Mouse (Mus musculus): Measurements from ENCODE around the gene Krt16. TPM values are rescaled to one million over a fixed set of nuclear protein-coding genes. Genes with fewer than 3 reads are reported as not detected.
"Not testable (repeated sequence)": the region's sequence is repeated elsewhere in the genome, so short reads cannot be mapped to it uniquely, and the experiment has no call there.

Krt16 gene
- total RNA-seq, 2 experiments from 2014 or later = not detected

- no peak for ATAC-seq (replicated peaks; ENCODE audit: low FRiP score, poor library complexity, severe bottlenecking)
Observed at GRCm38 (mm10) chr11:100259079-100259478, 10.4 kb upstream of the Krt16 start.

GRCm38 (mm10) chr11:100257967-100258366 lies 9.3 kb upstream of the Krt16 start:
- ATAC-seq (replicated peaks; ENCODE audit: low FRiP score, poor library complexity, severe bottlenecking) = no peak

- no peak for ATAC-seq (replicated peaks; ENCODE audit: low FRiP score, poor library complexity, severe bottlenecking)
Observed at GRCm38 (mm10) chr11:100255514-100255913, 6.8 kb upstream of the Krt16 start.

GRCm38 (mm10) chr11:100254360-100255090 lies 5.8 kb upstream of the Krt16 start:
- ATAC-seq (replicated peaks; ENCODE audit: low FRiP score, poor library complexity, severe bottlenecking) = no peak

DNA sequence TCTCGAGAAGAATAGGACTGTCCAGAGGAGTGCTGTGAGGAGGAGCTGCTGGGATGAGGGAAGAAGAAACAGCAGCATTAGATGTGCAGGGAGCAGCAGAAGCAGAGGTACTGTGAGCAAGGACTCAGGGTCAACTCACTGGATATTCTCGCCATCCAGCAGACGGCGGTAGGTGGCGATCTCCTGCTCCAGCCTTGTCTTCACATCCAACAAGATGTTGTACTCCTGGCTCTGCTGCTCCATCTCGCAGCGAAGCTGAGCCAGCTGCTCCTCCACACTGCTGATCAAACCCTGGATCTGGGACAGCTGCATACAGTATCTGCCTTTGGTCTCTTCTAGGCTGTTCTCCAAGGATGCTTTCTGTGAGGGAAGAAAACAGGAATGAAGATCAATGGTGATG lies 2.2 kb downstream of the Krt16 start:
- ATAC-seq (replicated peaks; ENCODE audit: low FRiP score, poor library complexity, severe bottlenecking) = not testable (repeated sequence)

- ATAC-seq (replicated peaks; ENCODE audit: low FRiP score, poor library complexity, severe bottlenecking) = not testable (repeated sequence)
Observed at GRCm38 (mm10) chr11:100240272-100240671, 8.4 kb downstream of the Krt16 start.

GRCm38 (mm10) chr11:100221741-100222140 lies 27.0 kb downstream of the Krt16 start:
- no peak for ATAC-seq (replicated peaks; ENCODE audit: low FRiP score, poor library complexity, severe bottlenecking)

GRCm38 (mm10) chr11:100219304-100219703 lies 29.4 kb downstream of the Krt16 start:
- ATAC-seq (replicated peaks; ENCODE audit: low FRiP score, poor library complexity, severe bottlenecking) = no peak

DNA sequence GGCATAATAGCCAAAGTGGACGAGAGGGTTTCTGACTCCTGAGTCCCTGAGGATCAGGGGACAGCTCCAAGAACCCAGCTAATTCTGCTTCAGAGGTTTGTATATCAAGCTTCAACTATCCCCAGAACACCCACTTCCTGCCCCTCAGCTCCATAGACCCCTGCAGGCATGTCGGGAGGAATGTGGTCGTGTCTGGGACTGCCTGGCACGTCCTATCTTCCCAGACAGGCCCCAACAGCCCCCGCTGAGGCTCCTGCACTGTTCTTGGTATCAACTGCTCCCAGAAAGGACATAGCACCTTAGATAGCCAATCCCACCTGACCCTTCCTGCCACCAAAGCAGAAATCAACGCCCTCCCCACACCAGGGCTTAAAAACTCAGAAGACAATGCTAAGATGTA lies 40.2 kb downstream of the Krt16 start:
- no peak for ATAC-seq (replicated peaks; ENCODE audit: low FRiP score, poor library complexity, severe bottlenecking)

DNA sequence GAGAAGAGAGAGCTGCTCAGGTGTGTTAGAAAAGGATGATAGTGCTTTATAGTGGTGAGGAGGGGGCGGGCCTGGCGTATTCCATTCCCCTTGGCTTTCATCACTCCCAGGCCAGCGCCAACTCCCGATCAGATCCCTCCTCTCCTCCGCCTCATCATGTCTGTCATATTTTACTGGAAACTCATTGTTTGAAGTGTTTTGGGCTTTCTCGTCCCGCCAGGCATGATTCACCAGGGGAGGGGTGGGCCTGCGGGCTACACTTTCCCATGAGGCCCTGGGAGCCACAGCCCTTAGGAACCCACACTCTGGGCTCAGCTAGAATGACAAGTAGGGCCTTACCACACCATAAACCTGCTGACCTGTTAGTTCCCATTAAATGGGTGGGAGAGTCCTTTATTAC lies 41.2 kb downstream of the Krt16 start, which contains the start of gene Krt14:
Gene Krt14, minus strand, starts transcription at position 51 of the 400 bp plus-strand sequence.
- no peak for ATAC-seq (replicated peaks; ENCODE audit: low FRiP score, poor library complexity, severe bottlenecking)

DNA sequence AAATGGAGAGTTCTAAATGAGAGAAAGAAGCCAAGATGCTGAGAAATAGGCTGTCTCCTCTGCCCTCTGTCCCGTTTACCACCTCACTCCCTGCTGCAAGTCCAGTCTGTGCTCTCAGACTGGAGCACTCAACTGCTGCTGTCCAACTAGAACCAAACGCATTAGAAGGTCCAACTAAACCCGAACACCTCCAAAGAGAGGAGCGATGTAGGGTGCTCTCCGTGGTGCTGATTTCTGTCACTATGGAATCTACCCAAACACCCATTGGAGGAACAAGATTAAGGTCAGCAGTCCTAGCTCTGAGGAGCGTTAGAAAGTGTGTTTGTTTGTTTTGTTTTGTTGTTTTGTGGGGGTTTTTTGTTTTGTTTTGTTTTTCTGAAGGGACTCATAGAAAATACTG lies 45.3 kb downstream of the Krt16 start:
- no peak for ATAC-seq (replicated peaks; ENCODE audit: low FRiP score, poor library complexity, severe bottlenecking)

- no peak for ATAC-seq (replicated peaks; ENCODE audit: low FRiP score, poor library complexity, severe bottlenecking)
Observed at GRCm38 (mm10) chr11:100202906-100203305, 45.8 kb downstream of the Krt16 start.

DNA sequence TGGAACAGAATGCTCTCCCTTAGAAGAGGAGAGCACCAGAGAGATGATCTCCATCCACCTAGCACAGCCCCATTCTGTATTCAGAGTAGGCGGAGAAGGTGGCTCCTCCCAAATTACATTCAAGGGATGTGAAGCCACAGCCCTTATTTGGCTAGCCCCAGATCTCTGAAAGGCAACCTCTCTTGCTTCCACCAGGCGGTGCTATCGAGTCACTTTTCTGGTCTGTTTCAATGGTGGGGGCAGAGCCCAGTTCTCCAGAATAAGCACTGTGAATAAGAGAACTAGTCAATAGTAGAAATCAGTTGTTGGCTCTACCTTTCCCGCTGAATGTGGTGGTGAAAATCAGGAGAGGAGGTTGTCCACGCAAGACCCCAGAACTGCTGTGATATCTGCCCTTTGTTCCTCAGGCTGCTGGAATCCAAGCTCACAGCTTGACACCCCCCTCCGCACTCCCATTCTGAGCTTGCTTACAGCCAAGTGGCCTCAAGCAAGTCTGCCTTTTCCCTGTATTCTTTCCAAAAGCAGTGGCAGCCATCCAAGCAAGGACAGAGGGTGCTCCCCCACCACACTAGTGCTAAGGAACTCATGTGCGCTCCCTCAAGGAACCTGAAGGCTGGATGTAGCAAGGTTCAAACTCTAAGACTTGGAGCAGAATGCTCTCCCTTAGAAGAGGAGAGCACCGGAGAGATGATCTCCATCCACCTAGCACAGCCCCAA lies 48.4 kb downstream of the Krt16 start:
- no peak for ATAC-seq (replicated peaks; ENCODE audit: low FRiP score, poor library complexity, severe bottlenecking)

DNA sequence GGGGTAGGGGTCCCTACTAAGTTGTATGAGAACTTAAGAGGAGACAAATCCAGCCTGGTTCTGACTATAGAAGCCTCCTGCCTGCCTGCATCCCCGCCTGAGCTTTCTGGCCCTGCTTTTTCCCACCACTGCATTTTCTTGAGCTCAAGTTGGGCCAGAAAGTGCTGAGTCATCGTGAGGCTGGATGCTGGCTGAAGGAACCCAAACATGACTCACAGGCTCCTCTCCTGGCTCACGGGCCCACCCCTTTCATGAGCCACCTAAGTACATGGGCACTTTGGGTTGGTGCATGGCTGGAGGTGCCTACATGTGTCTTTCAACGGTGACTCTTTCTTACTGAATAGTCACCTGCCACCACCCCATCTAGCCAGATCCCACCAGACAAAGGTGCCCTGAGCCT lies 50.0 kb downstream of the Krt16 start:
- no peak for ATAC-seq (replicated peaks; ENCODE audit: low FRiP score, poor library complexity, severe bottlenecking)

Other genes starting within 250 kb of the Krt16 start
- gene Krt33a, start 232.7 kb downstream of the Krt16 start, total RNA-seq (2015; ENCODE audit: low replicate concordance) = not detected in 2 replicates
- gene Krt33a, start 232.7 kb downstream of the Krt16 start, total RNA-seq (2017; ENCODE audit: low replicate concordance) = not detected in 2 replicates
- not detected in 2 replicates for gene Krt33b, start 219.0 kb downstream of the Krt16 start, total RNA-seq (2015; ENCODE audit: low replicate concordance)
- not detected in 2 replicates for gene Krt33b, start 219.0 kb downstream of the Krt16 start, total RNA-seq (2017; ENCODE audit: low replicate concordance)
- not detected in 2 replicates for gene Krt34, start 207.3 kb downstream of the Krt16 start, total RNA-seq (2015; ENCODE audit: low replicate concordance)
- not detected in 2 replicates for gene Krt34, start 207.3 kb downstream of the Krt16 start, total RNA-seq (2017; ENCODE audit: low replicate concordance)
- gene Krt31, start 198.4 kb downstream of the Krt16 start, total RNA-seq (2015; ENCODE audit: low replicate concordance) = not detected in 2 replicates
- not detected in 2 replicates for gene Krt31, start 198.4 kb downstream of the Krt16 start, total RNA-seq (2017; ENCODE audit: low replicate concordance)
- gene Krt32, start 160.7 kb downstream of the Krt16 start, total RNA-seq (2015; ENCODE audit: low replicate concordance) = not detected in 2 replicates
- gene Krt32, start 160.7 kb downstream of the Krt16 start, total RNA-seq (2017; ENCODE audit: low replicate concordance) = not detected in 2 replicates
- not detected in 2 replicates for gene Krt35, start 152.7 kb downstream of the Krt16 start, total RNA-seq (2015; ENCODE audit: low replicate concordance)
- not detected in 2 replicates for gene Krt35, start 152.7 kb downstream of the Krt16 start, total RNA-seq (2017; ENCODE audit: low replicate concordance)
- gene Krt36, start 143.3 kb downstream of the Krt16 start, total RNA-seq (2015; ENCODE audit: low replicate concordance) = not detected in 2 replicates
- gene Krt36, start 143.3 kb downstream of the Krt16 start, total RNA-seq (2017; ENCODE audit: low replicate concordance) = not detected in 2 replicates
- gene Krt13, start 127.3 kb downstream of the Krt16 start, total RNA-seq (2015; ENCODE audit: low replicate concordance) = not detected in 2 replicates
- not detected in 2 replicates for gene Krt13, start 127.3 kb downstream of the Krt16 start, total RNA-seq (2017; ENCODE audit: low replicate concordance)
- gene Krt15, start 113.0 kb downstream of the Krt16 start, total RNA-seq (2015; ENCODE audit: low replicate concordance) = not detected in 2 replicates
- not detected in 2 replicates for gene Krt15, start 113.0 kb downstream of the Krt16 start, total RNA-seq (2017; ENCODE audit: low replicate concordance)
- gene Krt19, start 100.2 kb downstream of the Krt16 start, total RNA-seq (2015; ENCODE audit: low replicate concordance) = not detected in 2 replicates
- not detected in 2 replicates for gene Krt19, start 100.2 kb downstream of the Krt16 start, total RNA-seq (2017; ENCODE audit: low replicate concordance)
- gene Krt9, start 55.7 kb downstream of the Krt16 start, total RNA-seq (2015; ENCODE audit: low replicate concordance) = not detected in 2 replicates
- gene Krt9, start 55.7 kb downstream of the Krt16 start, total RNA-seq (2017; ENCODE audit: low replicate concordance) = not detected in 2 replicates
- gene Krt14, start 41.4 kb downstream of the Krt16 start, total RNA-seq (2015; ENCODE audit: low replicate concordance) = not detected in 2 replicates
- not detected in 2 replicates for gene Krt14, start 41.4 kb downstream of the Krt16 start, total RNA-seq (2017; ENCODE audit: low replicate concordance)
- not detected in 2 replicates for gene Krt17, start 12.1 kb upstream of the Krt16 start, total RNA-seq (2015; ENCODE audit: low replicate concordance)
- gene Krt17, start 12.1 kb upstream of the Krt16 start, total RNA-seq (2017; ENCODE audit: low replicate concordance) = not detected in 2 replicates
- gene Krt42, start 21.0 kb upstream of the Krt16 start, total RNA-seq (2015; ENCODE audit: low replicate concordance) = not detected in 2 replicates
- not detected in 2 replicates for gene Krt42, start 21.0 kb upstream of the Krt16 start, total RNA-seq (2017; ENCODE audit: low replicate concordance)
- 1,616 and 1,886 TPM in 2 replicates for gene Eif1, start 71.0 kb upstream of the Krt16 start, total RNA-seq (2015; ENCODE audit: low replicate concordance)
- gene Eif1, start 71.0 kb upstream of the Krt16 start, total RNA-seq (2017; ENCODE audit: low replicate concordance) = 389 and 952 TPM in 2 replicates
- gene Gast, start 85.5 kb upstream of the Krt16 start, total RNA-seq (2015; ENCODE audit: low replicate concordance) = not detected in 2 replicates
- not detected in 2 replicates for gene Gast, start 85.5 kb upstream of the Krt16 start, total RNA-seq (2017; ENCODE audit: low replicate concordance)
- not detected in 2 replicates for gene Hap1, start 107.2 kb upstream of the Krt16 start, total RNA-seq (2015; ENCODE audit: low replicate concordance)
- gene Hap1, start 107.2 kb upstream of the Krt16 start, total RNA-seq (2017; ENCODE audit: low replicate concordance) = 0.13 TPM in 1 of 2 replicates, not detected in the other
- 7.2 and 10.1 TPM in 2 replicates for gene Jup, start 148.9 kb upstream of the Krt16 start, total RNA-seq (2015; ENCODE audit: low replicate concordance)
- gene Jup, start 148.9 kb upstream of the Krt16 start, total RNA-seq (2017; ENCODE audit: low replicate concordance) = 1.9 and 5.5 TPM in 2 replicates
- not detected in 2 replicates for gene P3h4, start 165.9 kb upstream of the Krt16 start, total RNA-seq (2015; ENCODE audit: low replicate concordance)
- not detected in 2 replicates for gene P3h4, start 165.9 kb upstream of the Krt16 start, total RNA-seq (2017; ENCODE audit: low replicate concordance)
- not detected in 2 replicates for gene Fkbp10, start 166.8 kb upstream of the Krt16 start, total RNA-seq (2015; ENCODE audit: low replicate concordance)
- not detected in 2 replicates for gene Fkbp10, start 166.8 kb upstream of the Krt16 start, total RNA-seq (2017; ENCODE audit: low replicate concordance)
- gene Nt5c3b, start 192.9 kb upstream of the Krt16 start, total RNA-seq (2015; ENCODE audit: low replicate concordance) = 2.5 TPM in 2 replicates
- gene Nt5c3b, start 192.9 kb upstream of the Krt16 start, total RNA-seq (2017; ENCODE audit: low replicate concordance) = 0.26 TPM in 1 of 2 replicates, not detected in the other
- not detected in 2 replicates for gene Klhl10, start 193.0 kb upstream of the Krt16 start, total RNA-seq (2015; ENCODE audit: low replicate concordance)
- not detected in 2 replicates for gene Klhl10, start 193.0 kb upstream of the Krt16 start, total RNA-seq (2017; ENCODE audit: low replicate concordance)
- gene Klhl11, start 223.8 kb upstream of the Krt16 start, total RNA-seq (2015; ENCODE audit: low replicate concordance) = 2.5 and 5.0 TPM in 2 replicates
- 12.1 and 15.7 TPM in 2 replicates for gene Klhl11, start 223.8 kb upstream of the Krt16 start, total RNA-seq (2017; ENCODE audit: low replicate concordance)

Measured in erythroid progenitor cell, adult 5-6 weeks (primary cell).